Mouse (Mus musculus) brown adipose tissue, adult 24 weeks (tissue): ENCODE results near the gene Dnaaf5. TPM values are rescaled to one million over a fixed set of nuclear protein-coding genes. Genes with fewer than 3 reads are reported as not detected.

ENCODE experiments used
- H3K27ac ChIP-seq: fragments of 200-500 bp; replicated peaks from 2 replicates; pipeline ENCODE4 v1.5.1; 2012; ENCODE audit warnings: low read depth, mild to moderate bottlenecking, low read length
- H3K4me1 ChIP-seq: fragments of 200-500 bp; 2 replicates; pipeline ENCODE4 v1.6.1; 2012; ENCODE audit warnings: low read length, mixed read lengths; ENCODE audit not compliant: control insufficient read depth, insufficient read depth, insufficient read length
- H3K4me3 ChIP-seq: fragments of 200-500 bp; 2 replicates; pipeline ENCODE4 v1.5.1; 2012; ENCODE audit warnings: low read depth, mild to moderate bottlenecking, low read length, moderate library complexity; ENCODE audit not compliant: insufficient read depth
- polyA plus RNA-seq: library from polyadenylated mRNA; stranded (reverse); fragments of >200 nt; gene quantifications from 2 replicates; pipeline ENCODE4 v1.2.4, GENCODE M21; 2012; ENCODE audit not compliant: missing spikeins, insufficient read depth, insufficient read length

Dnaaf5 gene
- polyA plus RNA-seq, 1 experiment: 8.2 TPM

- Histone ChIP-seq H3K27ac (no peak overlapping the region), H3K4me3 (no peak overlapping the region), H3K4me1 (peaks cover 4% of the 10 kb centered on the region; the same call in 1 of the 2 replicates)
Measured at GRCm38 (mm10) chr5:139161632-139162031, 11.6 kb downstream of the Dnaaf5 start.

GRCm38 (mm10) chr5:139166781-139167361, 16.8 kb downstream of the Dnaaf5 start:
- no peak overlapping the region for H3K4me3 ChIP-seq
- peaks cover under 1% of the 10 kb centered on the region; the same call in 1 of the 2 replicates for H3K4me1 ChIP-seq
- H3K27ac ChIP-seq: no peak overlapping the region

GRCm38 (mm10) chr5:139167548-139167947, 17.5 kb downstream of the Dnaaf5 start:
- Histone ChIP-seq H3K27ac (no peak overlapping the region), H3K4me1 (no peaks in the 10 kb centered on the region; the same call in 1 of the 2 replicates), H3K4me3 (no peak overlapping the region)

- no peak overlapping the region for H3K27ac ChIP-seq
- no peak overlapping the region for H3K4me3 ChIP-seq
- peaks cover 7% of the 10 kb centered on the region for H3K4me1 ChIP-seq
Measured at GRCm38 (mm10) chr5:139171929-139172328, 21.9 kb downstream of the Dnaaf5 start.

GRCm38 (mm10) chr5:139174141-139174540, 24.1 kb downstream of the Dnaaf5 start:
- no peak overlapping the region for H3K4me3 ChIP-seq
- H3K4me1 ChIP-seq: peaks cover 7% of the 10 kb centered on the region
- H3K27ac ChIP-seq: no peak overlapping the region

GRCm38 (mm10) chr5:139174556-139175547, 24.8 kb downstream of the Dnaaf5 start:
- no peak overlapping the region for H3K4me3 ChIP-seq
- H3K27ac ChIP-seq: 0 out of 2 replicates have a peak overlapping the region, but pooled peaks have one; percentile 22
- peaks cover 7% of the 10 kb centered on the region for H3K4me1 ChIP-seq

- Histone ChIP-seq H3K4me1 (peaks cover 4% of the 10 kb centered on the region), H3K4me3 (no peak overlapping the region), H3K27ac (no peak overlapping the region)
Measured at GRCm38 (mm10) chr5:139178895-139179631, 29.0 kb downstream of the Dnaaf5 start.

GRCm38 (mm10) chr5:139183131-139183530, 33.1 kb downstream of the Dnaaf5 start:
- H3K27ac ChIP-seq: no peak overlapping the region
- H3K4me1 ChIP-seq: no peaks in the 10 kb centered on the region
- no peak overlapping the region for H3K4me3 ChIP-seq

- H3K4me3 ChIP-seq: no peak overlapping the region
Measured at GRCm38 (mm10) chr5:139183601-139184000, 33.6 kb downstream of the Dnaaf5 start.

GRCm38 (mm10) chr5:139184897-139185296, 34.9 kb downstream of the Dnaaf5 start:
- Histone ChIP-seq H3K4me3 (no peak overlapping the region), H3K4me1 (no peaks in the 10 kb centered on the region), H3K27ac (no peak overlapping the region)

More at GRCm38 (mm10) chr5:139183601-139184000, 33.6 kb downstream of the Dnaaf5 start:
- no peak overlapping the region for H3K27ac ChIP-seq
- no peaks in the 10 kb centered on the region for H3K4me1 ChIP-seq

GRCm38 (mm10) chr5:139189726-139190125, 39.7 kb downstream of the Dnaaf5 start:
- Histone ChIP-seq H3K4me3 (no peak overlapping the region), H3K4me1 (no peaks in the 10 kb centered on the region), H3K27ac (no peak overlapping the region)

- no peak overlapping the region for H3K27ac ChIP-seq
- no peak overlapping the region for H3K4me3 ChIP-seq
- H3K4me1 ChIP-seq: no peaks in the 10 kb centered on the region
Measured at GRCm38 (mm10) chr5:139190958-139191357, 40.9 kb downstream of the Dnaaf5 start.

GRCm38 (mm10) chr5:139198779-139199178, 48.8 kb downstream of the Dnaaf5 start:
- Histone ChIP-seq H3K4me1 (peaks cover 21% of the 10 kb centered on the region), H3K4me3 (no peak overlapping the region), H3K27ac (no peak overlapping the region)

- Histone ChIP-seq H3K4me1 (peaks cover 21% of the 10 kb centered on the region), H3K4me3 (peak overlapping the region; percentile 63), H3K27ac (peak overlapping the region; percentile 48)
Measured at GRCm38 (mm10) chr5:139199636-139199994, 49.6 kb downstream of the Dnaaf5 start.
